Mouse (Mus musculus) ES-E14 (cell line): ENCODE measurements at regions not wholly inside any gene's neighbourhood (a gene's known extent, or its start where the extent isn't known, plus 50 kb on each side); places are given as distances from the start of the nearest gene placed in this dataset.

ENCODE experiments used
- CHD2 ChIP-seq: IDR thresholded peaks from 2 replicates; pipeline ENCODE4 v1.6.1; 2014; ENCODE audit warnings: mild to moderate bottlenecking, low read depth, low read length, inconsistent platforms
- HCFC1 ChIP-seq: IDR thresholded peaks from 2 replicates; pipeline ENCODE4 v1.6.1; 2012; ENCODE audit warnings: low read length, inconsistent platforms, borderline replicate concordance; ENCODE audit not compliant: insufficient read depth
- ZC3H11A ChIP-seq: IDR thresholded peaks from 2 replicates; pipeline ENCODE4 v1.6.1; 2012; ENCODE audit warnings: low read depth, mild to moderate bottlenecking, inconsistent platforms, low read length, borderline replicate concordance
- ZNF384 ChIP-seq: IDR thresholded peaks from 2 replicates; pipeline ENCODE4 v1.6.1; 2012; ENCODE audit warnings: low read depth, low read length, inconsistent platforms

DNA sequence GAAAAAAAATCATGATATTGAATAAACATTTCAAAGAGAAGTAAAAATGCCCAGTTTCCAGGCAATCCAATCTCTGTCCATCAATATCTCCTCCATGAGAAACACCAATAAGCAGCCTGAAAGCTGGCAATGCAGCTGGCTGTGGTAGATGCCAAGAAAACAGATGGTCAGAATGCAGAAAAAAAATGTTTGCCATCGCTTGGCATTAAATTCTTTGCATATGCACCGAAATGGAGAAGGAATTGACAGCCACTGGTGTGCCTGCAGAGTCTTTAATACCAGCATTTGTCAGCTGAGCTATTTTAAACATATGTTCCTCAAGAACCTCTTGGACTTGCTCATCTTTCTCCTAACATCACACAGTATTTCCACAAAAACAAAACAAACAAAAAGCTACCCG lies 256.2 kb downstream of the Akain1 start:
- TF ChIP-seq ZC3H11A (no peak), CHD2 (no peak), ZNF384 (no peak), HCFC1 (no peak)
